In genomic region chr6:122304355-122304754, GRCm38 (mm10) we compare ENCODE assay signal across 9 mouse cellular contexts. TPM values are rescaled to one million over a fixed set of nuclear protein-coding genes. Genes with fewer than 3 reads are reported as not detected.
DNase-seq lines count a peak whose midpoint lies in the region; ATAC-seq lines count a peak whose summit lies in the region.
"Had no signal": no experiment of that assay in that cellular context is flagged by ENCODE, and none has a peak within 500 bp of the region (broad histone marks: within the 10 kb centered on the region; RNA-seq: fewer than 3 reads in every experiment).

No protein-coding gene starts in this region.

- peaks cover 15% of the 10 kb centered on the region for H3K4me1 ChIP-seq in heart, embryonic 10.5 days
- H3K4me1 ChIP-seq: lung, embryonic 15.5 days had no signal

- no peaks in the 10 kb centered on the region for H3K27me3 ChIP-seq in heart, embryonic 10.5 days (ENCODE audit: insufficient read depth, poor library complexity, severe bottlenecking)
- no peaks in the 10 kb centered on the region for H3K27me3 ChIP-seq in splenic B cell, adult 2 months (ENCODE audit: control insufficient read depth, insufficient read depth, low read length, poor library complexity, severe bottlenecking)
- H3K27me3 ChIP-seq: lung, embryonic 15.5 days had no signal

- ATAC-seq in CD4-positive, CD25-positive, alpha-beta regulatory T cell, adult 4 months: no peak

- no peaks in the 10 kb centered on the region for H3K36me3 ChIP-seq in heart, embryonic 10.5 days
- H3K36me3 ChIP-seq in splenic B cell, adult 2 months (ENCODE audit: control insufficient read depth, insufficient read depth, low read length, poor library complexity, severe bottlenecking): no peaks in the 10 kb centered on the region
- H3K36me3 ChIP-seq: lung, embryonic 15.5 days had no signal

- 35% methylated on average over 6 of the region's 6 CpGs for WGBS in heart, embryonic 10.5 days

- DNase-seq in CD4-positive, CD25-positive, alpha-beta regulatory T cell, adult 2 months (ENCODE audit: low read depth, low spot score): peak; percentile 91
- DNase-seq in R1 (ENCODE audit: low read depth, low spot score): peak; percentile 88
- DNase-seq in cerebellum, postnatal 25 days: peak; percentile 80 to 90
- peak; percentile 87 for DNase-seq in heart, embryonic 10.5 days (ENCODE audit: low spot score)
- peak; percentile 28 for DNase-seq in left cerebral cortex, adult 11 months (ENCODE audit: low spot score)
- peak; percentile 81 for DNase-seq in mesoderm, embryonic 11.5 days (ENCODE audit: low read depth, low spot score)
- peak; percentile 86 for DNase-seq in splenic B cell, adult 2 months (ENCODE audit: low read depth, low spot score)

- no peak overlapping the region for H3K4me3 ChIP-seq in heart, embryonic 10.5 days
- H3K4me3 ChIP-seq: lung, embryonic 15.5 days had no signal

- H3K9me3 ChIP-seq in heart, embryonic 10.5 days: no peaks in the 10 kb centered on the region
- H3K9me3 ChIP-seq: lung, embryonic 15.5 days had no signal

- H3K27ac ChIP-seq in heart, embryonic 10.5 days: no peak overlapping the region
- H3K27ac ChIP-seq: lung, embryonic 15.5 days had no signal

RNA-seq across cellular contexts. Expression of gene M6pr, which starts 4.2 kb away (rescaled TPM):
- 100 to 1,000 TPM; 255 to 333 TPM for polyA plus RNA-seq in CD4-positive, CD25-positive, alpha-beta regulatory T cell, adult 4 months (2017; shearing (Covaris generic))
- 98.0 and 102 TPM in 2 replicates for polyA plus RNA-seq in heart, embryonic 10.5 days (2016; fragmentation: Nextera tagmentation; extraction: Ambion mirVana)

RNA-seq across cellular contexts. Expression of gene Klrg1, which starts 21.7 kb away (rescaled TPM):
- 100 to 1,000 TPM; 111 to 138 TPM for polyA plus RNA-seq in CD4-positive, CD25-positive, alpha-beta regulatory T cell, adult 4 months (2017; shearing (Covaris generic))
- not detected in 2 replicates for polyA plus RNA-seq in heart, embryonic 10.5 days (2016; fragmentation: Nextera tagmentation; extraction: Ambion mirVana)
- polyA plus RNA-seq: lung, embryonic 15.5 days had no signal

RNA-seq across cellular contexts. Expression of gene Phc1, which starts 36.0 kb away (rescaled TPM):
- 1 to 10 TPM; 5.6 to 7.1 TPM for polyA plus RNA-seq in CD4-positive, CD25-positive, alpha-beta regulatory T cell, adult 4 months (2017; shearing (Covaris generic))
- polyA plus RNA-seq in heart, embryonic 10.5 days (2016; fragmentation: Nextera tagmentation; extraction: Ambion mirVana): 15.9 and 21.8 TPM in 2 replicates

Comparison
In these comparisons a context has a peak if more than half of its experiments do, and no peak if none do; other contexts are left out.
1. DNase-seq: peak in every context shown above with its lines; median percentile 91 in CD4-positive, CD25-positive, alpha-beta regulatory T cell, adult 2 months; 88 in R1; 87 in heart, embryonic 10.5 days; 86 in splenic B cell, adult 2 months; 85 in cerebellum, postnatal 25 days; 81 in mesoderm, embryonic 11.5 days; 28 in left cerebral cortex, adult 11 months.
2. RNA of gene Klrg1, which starts 21.7 kb away (polyA plus RNA-seq): 111 to 138 TPM in CD4-positive, CD25-positive, alpha-beta regulatory T cell, adult 4 months; not detected in heart, embryonic 10.5 days; every median in the first group is over 100 times any median in the second.